Mouse (Mus musculus) liver, embryonic 14.5 days (tissue): ENCODE results near the gene Tspyl3.

Experiments used
- CTCF ChIP-seq: IDR thresholded peaks from 2 replicates; pipeline ENCODE4 v1.5.1; 2016; ENCODE audit warnings: antibody characterized with exemption, low read depth, control low read depth
- EP300 ChIP-seq: IDR thresholded peaks from 2 replicates; pipeline ENCODE4 v1.6.1; 2016; ENCODE audit warnings: antibody characterized with exemption, low read depth

- TF ChIP-seq EP300 = no peak
- TF ChIP-seq CTCF = no peak
Observed at GRCm38 (mm10) chr2:153274919-153275247, 49.6 kb upstream of the Tspyl3 start.
